Mouse (Mus musculus): ENCODE measurements at regions not wholly inside any gene's neighbourhood (a gene's known extent, or its start where the extent isn't known, plus 50 kb on each side); places are given as distances from the start of the nearest gene placed in this dataset.
"Not testable (repeated sequence)": the region's sequence is repeated elsewhere in the genome, so short reads cannot be mapped to it uniquely, and the experiment has no call there.

- not testable (repeated sequence) for TF ChIP-seq TAL1, GATA1 (IDR thresholded peaks at IDR 0.05; ENCODE audit: low read length)
These were observed 225.8 kb downstream of the Diras2 start for GRCm38 (mm10) chr13:52305328-52305727.

Measured in erythroblast, embryonic 14.5 days (primary cell).